Mouse (Mus musculus): ENCODE data around the gene Asb8.
A peak's percentile ranks its signal among the peaks of the same experiment; 100 is the strongest.

The Asb8 gene

DNA sequence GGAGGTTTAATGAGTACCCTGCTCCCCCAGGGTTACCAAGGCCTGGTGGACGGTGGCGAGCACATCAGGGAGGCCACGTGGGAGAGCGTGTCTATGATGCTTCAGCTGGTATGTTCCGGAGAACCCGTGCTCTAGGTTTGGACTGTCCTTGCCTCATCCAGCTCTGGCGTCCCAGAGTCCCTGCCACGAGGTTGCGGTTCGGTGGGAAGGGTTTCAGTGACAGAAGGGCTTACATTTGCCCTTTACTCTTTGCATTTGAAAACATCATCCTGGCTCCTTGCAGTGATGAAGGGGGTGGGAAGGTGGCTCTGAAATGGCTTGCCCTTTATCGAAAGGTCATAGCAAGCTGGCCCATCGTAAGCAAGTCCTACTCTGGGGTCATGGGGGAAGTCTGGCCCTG, 46.1 kb downstream of the Asb8 start:
- no peak for DNase-seq (ENCODE audit: low read depth in 1 of 2, low spot score in 2 of 2)

DNA sequence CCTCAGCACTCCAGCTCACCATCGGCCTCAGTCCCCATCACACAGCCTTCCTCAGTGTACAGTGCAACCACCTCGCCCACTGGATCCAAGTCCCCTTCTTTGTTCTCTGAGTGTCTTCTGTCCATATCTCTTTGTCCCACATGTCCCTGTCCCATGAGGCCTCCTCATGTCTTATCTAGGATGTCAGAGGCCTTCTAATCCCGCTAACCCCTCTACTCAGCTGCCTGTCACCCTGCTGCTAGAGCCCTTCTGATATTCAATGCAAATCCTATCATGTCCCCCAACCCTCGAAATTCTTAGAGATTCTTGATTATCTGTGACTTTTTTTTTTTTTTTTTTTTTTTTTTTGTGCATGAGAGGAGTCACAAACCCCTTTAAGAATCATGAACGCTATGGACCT, 49.1 kb downstream of the Asb8 start:
- DNase-seq (ENCODE audit: low read depth in 1 of 2, low spot score in 2 of 2), result no peak

DNA sequence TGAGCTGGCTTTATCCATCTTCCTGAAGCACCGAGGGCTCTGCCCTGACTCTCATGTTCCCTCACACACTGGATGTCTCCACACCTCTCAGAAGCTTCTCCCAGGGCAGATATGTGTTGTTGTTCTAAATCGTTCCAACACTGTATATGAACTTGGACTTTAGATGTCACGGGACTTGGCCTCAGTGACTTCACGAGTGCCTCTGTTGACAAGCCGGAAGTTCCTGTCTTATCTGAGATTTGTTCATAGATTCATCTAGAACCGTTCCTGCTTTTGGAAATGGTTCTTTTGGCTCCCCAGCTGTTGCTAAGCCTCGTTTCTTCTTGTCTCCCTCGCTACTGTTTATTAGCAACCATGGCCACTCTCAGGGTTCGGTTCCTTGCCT, 49.7 kb downstream of the Asb8 start:
- no peak for DNase-seq (ENCODE audit: low read depth in 1 of 2, low spot score in 2 of 2)

DNA sequence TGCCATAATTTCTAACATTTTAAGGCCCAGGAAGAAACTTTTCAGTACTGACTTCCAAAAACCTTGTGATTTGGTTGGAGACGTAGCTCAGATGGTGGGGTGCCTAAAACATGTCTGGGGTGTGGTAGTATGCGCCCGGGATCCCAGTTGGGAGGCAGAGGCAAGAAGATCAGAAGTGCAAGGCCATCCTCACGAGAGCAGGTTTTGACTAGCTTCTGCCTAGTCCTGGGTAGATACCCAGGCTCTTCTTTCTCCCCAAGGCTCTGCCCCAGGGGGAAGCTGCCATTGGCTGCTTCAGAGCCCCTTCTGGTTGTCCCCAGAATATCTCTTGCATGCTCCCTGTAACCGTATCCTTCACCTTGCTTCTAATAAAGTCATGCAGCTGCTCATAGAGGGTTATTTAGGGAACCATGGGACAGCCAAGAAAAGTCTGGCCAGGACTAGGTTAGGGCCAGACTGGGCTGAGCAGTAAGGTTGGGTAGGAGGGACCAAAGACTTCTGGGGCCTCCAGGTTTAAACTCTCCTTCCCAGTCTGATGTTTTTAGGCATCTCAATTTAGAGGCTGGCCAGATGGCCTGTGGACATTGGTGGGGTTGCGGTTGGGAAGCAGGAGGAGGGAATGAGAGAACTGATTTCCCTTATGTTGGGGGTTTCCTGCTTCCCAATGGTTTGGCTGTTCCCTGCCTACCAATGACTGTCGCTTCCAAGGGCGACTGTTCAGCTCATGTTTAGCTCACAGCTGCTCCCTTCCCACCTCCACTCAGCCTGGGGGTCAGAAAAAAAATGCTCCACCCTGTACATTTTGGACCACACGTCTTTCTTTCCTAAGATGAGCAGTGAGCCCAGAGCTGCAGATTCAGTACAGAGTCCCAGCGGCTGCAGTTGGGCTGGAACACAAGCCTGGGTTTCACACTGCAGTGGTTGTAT, 50.3 kb downstream of the Asb8 start:
- no peak for DNase-seq (ENCODE audit: low read depth in 1 of 2, low spot score in 2 of 2)

DNA sequence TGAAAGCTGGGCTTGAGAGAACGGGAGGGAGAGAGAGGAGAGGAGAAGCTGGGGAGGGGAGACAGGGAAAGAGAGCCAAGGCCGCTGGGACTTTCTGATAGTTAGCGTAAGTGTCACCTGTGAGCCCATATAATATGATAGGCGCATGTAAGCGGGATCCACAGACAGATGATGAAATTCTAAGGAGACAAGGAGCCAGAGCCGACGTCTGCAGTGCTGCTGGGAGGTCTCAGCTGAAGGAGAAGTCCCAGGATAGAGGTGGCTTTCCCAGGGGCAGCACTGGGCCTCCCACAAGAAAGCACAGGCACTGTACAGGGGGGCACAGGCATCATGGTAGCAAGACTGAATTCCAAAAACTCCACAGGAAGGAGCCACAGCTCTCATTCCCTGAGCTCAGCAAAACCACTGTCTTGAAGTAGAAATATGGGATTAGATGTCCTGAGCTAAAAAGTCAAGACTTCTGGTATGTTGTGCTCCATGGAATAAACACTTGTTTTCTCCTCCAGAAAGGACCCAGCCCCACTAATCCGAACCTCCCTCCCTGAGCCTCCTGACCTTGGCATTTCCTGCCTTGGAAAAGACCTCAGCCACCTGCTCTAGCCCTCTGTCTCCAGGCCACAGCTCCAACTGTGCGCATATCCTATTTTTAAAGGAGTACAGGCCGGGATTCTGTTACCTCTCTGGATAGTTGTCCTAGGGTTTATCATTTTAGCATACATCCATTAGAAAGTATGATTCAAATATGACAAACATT, 51.1 kb downstream of the Asb8 start:
- DNase-seq (ENCODE audit: low read depth in 1 of 2, low spot score in 2 of 2), result no peak

DNA sequence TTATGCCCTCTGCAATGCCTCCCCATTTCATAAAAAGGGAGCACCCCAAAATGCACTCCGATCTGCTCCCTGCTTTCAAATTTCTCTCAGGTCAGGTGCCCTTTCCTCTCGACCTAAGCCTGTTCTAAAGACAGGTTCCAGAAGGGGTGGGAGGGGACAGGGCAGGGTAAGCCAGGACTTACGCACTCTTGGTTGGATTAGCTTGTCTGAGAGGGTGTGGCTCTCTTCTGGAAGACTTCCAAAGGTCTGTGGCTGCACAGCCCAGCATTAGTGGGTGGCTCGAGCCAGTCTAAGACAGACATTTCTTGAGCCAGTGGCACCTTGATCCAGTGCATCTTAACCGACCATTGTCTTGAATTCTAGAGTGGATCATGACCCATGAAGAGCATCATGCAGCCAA, 53.6 kb downstream of the Asb8 start:
- no peak for DNase-seq (ENCODE audit: low read depth in 1 of 2, low spot score in 2 of 2)

DNA sequence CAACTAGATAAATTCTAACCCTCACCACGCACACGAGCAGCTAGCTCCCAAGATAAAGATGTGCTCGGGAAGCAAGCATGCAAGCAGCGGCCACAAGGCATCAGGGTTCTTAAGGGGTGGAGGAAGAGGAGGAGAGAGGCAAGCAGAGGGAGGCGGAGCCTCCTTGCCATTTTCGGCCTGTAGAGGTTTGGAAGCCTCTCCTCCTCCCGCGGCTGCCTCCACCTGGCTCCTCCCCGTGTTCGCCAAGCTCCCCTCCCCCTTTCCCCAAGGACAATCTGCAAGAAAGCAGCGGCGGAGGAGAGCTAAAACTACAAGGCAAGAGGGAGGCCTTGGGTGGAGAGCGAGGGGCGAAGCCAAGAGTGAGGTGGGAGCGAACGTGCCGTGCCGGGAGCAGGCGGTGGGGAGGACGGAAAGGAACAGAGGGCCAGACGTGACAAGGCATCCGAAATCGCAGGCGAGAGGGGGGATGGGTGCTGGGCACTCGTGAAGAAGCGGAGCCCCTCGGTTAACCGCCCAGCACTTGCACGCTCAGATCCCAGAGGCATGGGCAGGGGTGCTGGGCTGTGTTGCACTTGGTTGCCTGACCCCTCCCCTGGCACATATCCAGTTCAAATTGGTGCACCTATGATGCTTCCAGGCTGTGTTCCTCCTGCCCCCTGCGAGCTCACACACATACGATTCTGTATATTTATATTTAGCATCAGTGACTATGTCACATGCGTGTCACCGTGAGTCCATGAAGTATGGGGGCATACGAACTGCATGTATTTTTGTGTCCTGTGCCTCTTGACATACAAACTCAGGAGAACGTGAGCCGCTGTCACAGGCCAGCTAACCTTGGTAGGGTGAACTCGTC, 56.9 kb downstream of the Asb8 start:
- no peak for DNase-seq (ENCODE audit: low read depth in 1 of 2, low spot score in 2 of 2)

DNA sequence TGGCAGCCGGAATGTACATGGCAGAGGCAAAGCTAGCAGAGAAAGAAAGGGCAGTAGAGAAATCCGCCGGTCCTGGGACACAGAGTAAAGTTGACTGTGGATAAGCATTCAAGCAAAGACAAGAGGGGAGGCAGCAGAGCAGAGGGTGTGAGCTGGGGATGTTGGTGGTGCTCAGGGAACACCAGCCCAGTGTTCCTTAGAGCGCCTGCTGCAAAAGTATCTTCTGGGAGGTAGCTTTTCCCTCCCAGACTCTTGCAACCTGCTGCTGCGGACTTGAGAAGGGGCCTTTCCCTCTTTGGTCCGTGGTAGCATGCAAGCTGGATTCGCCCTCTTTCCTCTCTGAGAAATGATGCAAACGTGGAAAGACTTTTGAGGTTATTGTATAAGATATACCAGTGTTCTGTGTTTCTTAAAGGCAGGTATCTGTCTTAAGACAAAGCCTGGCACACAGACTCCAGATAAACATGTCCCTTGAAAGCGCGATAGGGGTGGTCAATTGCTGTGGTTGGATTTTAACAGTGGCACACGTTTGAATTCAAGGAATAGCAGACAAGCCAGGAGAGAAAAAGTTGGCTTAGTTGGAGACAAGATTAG, 57.6 kb downstream of the Asb8 start:
- no peak for DNase-seq (ENCODE audit: low read depth in 1 of 2, low spot score in 2 of 2)

DNA sequence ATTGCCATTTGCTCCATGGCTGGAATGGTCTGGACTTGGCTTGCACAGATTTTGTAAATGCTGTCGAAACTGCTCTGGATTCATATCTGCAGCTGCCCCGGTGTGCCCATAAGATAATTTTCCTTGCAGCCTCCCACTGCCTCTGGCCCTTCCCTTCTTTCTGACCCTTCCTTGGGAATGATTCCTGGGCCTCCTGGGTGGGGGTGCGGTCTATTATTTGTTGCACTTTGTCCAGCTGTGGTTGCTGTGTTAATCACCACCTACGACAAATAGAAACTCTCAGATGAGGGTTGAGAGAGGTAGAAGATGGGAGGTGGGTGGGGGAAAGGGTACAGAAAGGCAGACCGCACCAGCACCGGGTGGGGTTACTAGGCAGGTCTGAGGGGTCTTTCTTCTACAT, 58.2 kb downstream of the Asb8 start:
- DNase-seq (ENCODE audit: low read depth in 1 of 2, low spot score in 2 of 2), result no peak

DNA sequence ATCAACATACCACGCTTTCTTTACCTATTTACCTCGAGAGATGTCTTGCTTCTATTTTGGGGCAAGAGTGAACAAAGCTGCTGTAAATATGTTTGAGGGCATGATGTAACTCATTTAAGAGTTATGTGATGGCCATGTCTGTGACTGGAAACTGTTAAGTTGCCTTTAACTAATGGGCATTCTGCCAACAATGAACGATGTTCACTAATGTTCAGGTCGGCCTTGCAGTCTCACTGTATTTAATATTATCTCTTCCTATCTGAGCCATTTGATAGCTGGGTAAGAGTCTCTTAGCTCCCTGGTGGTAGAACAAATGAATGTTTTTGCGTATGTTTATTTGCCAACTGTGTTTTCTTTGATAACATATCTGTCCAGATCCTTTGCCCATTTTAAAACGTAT, 58.9 kb downstream of the Asb8 start:
- no peak for DNase-seq (ENCODE audit: low read depth in 1 of 2, low spot score in 2 of 2)

DNA sequence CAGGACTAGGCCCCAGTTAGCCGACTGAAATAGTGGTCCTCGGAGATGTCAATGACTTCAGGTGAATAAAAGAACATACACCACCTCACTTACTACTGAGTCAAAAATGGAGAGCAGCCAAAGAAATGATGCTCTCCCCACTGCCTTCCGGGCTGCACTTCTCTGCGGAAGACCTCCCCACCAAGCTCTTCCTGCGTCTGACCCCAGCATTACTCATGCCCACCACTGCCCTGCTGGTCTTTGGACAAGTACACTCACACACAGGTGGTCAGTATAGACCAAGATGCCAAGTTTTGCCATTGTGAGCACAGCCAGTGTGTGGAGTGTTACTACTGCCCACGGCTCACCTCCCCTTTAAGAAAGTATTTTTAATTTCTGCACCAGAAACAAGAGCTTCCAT, 63.0 kb downstream of the Asb8 start:
- DNase-seq (ENCODE audit: low read depth in 1 of 2, low spot score in 2 of 2), result no peak

DNA sequence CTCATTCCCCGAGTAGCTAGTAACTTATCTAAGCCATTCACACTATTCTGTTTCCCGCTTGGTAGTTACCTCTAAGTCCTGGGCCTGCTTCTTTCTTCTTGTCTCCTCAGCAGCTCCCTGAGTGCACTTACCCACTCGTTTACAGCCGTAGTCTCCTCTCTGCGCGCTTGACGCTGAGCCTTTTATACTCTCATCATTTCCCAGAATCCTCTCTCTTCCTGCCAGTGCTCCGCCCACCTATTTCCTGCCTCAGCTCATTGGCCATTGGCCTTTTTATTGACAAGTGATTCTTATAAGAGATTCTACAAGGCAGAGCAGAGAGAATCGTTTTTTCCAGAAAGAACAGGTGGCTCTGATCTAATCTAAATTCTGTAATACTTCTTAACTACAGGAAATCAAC, 66.9 kb downstream of the Asb8 start:
- no peak for DNase-seq (ENCODE audit: low read depth in 1 of 2, low spot score in 2 of 2)

DNA sequence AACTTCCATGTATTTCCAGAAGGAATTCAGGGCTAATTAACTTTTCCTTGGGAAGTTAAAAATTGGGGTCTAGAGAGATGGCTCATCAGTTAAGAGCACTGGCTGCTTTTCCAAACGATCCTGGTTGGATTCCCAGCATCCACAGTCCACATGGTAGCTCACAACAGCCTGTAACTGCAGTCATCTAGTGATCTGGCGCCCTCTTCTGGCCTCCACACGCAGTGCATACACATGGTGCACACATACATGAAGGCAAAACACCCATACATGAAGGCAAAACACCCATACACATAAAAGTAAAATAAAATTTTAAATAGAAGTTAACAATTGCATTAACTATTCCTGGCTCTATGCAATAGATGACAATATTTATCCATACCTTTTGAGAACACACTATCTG, 68.5 kb downstream of the Asb8 start:
- no peak for DNase-seq (ENCODE audit: low read depth in 1 of 2, low spot score in 2 of 2)

DNA sequence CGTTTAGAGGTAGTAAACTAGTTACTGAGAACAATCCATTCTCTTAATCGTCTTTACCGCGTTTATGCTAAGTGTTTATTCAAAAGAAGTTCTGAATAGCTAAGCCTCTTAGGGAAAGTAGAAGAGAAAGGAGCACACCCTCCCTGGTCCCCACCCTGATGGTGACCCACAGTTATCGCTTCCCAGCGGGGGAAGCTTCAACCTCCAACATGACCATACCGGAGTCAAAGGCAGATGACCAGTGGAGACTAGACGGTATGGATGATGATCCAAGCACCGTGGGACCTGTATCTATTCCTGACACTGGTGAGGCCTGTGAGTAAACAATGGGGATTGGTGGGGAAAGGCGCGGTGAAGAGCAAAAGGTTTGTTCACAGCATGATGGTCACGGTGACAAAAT, 70.5 kb downstream of the Asb8 start:
- DNase-seq (ENCODE audit: low read depth in 1 of 2, low spot score in 2 of 2), result no peak

DNA sequence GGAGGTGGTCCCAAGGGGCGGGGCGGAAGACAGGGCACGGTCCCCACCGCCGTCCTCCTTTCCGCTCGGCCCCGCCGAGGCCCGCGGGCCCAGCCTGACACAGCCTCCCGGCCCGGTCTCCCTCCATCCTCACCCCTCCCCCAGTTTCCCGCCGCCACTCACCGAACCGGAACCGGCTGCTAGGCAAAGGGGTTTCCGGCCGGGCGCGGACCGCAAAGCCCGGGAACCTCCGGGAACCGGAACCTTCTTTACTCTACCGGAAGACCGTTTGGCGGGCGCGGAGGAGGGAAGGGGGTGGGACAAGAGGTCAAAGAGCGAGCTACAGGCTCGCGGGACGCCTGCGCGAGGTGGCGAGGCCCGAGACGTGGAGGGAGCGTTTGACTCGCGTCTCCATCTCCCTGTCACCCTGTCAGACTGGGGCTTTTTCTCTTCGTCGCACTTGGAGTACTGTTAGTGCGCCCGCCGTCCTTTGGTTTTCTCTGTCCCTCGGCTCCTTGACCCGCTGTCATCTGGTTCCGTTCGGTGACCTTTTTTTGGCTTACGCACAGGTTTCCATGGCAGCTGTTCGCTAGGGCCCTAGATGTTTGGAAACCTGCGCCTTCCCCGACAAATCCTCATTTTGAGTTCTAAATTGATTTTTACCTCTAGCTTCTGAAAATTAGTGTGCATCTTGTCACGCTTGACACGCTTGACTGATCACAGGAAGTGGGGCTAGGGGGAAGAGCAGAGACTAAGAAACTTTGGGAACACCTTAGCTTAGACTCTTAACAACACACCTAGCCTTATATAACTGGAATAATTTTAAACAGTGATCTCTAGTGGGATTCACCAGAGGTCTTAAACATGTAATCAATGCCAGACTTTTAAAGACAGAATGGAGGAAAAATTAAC, 72.1 kb downstream of the Asb8 start, which contains the start of gene Senp1:
Gene Senp1, minus strand, starts transcription at position 624 of the 891 bp plus-strand sequence.
- DNase-seq (ENCODE audit: low read depth in 1 of 2, low spot score in 2 of 2), result peak; percentile 76 to 81

DNA sequence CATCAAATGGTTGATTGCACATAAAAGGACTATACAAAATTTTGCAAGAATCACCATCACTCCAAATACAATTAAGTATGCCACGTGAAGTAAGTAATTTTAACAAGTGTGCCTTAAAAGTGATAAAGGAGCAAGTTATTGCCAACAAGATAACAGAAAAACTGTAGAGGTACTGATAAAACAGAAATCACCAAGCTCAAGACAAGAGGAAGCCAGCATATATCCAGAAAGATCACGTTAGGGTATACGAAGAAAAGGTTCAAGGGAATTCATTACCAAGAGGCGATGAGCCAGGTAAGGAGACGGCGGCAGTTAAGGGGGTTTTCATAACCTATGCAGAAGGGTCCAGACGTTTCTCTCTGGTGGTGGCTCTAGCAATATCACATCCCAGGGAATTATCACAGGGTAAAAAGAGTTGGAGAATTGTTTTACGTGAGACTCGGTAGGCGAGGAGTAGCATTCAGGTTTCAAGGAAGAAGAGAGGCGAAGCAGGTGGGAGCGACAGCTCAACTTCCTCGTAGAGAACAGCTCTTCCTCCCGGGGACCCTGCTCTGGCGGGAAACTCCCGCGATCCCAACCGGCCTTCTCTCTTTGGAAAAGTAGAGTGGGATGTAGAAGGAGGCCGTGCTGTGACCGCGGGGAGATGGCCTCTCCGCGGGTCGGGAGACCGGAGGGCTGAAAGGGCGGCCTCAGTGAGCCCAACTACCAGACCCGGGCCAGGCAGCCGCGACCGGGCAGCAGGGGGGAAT, 72.9 kb downstream of the Asb8 start, which contains the start of gene Pfkm:
Gene Pfkm, plus strand, starts transcription at position 218 of the 749 bp plus-strand sequence.
- no peak for DNase-seq (ENCODE audit: low read depth in 1 of 2, low spot score in 2 of 2)

DNA sequence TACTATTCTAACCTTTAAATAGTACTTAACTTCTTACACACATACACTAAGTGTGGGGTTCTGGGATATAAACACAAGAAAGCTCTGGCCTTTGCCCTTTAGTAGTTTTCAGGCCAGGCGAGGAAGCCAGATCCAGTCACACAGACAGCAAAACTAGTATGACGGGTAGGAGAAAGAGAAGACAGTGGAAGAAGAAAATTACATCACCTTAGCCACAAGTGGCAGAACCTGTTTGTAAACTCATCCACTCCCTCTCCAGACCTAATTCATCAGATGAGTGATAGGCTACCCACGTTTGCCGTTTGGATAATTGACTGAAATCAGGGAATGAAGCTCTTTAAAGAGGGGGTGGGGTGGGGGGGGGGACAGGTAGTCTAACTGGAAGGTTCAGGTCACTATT, 73.6 kb downstream of the Asb8 start:
- DNase-seq (ENCODE audit: low read depth in 1 of 2, low spot score in 2 of 2), result no peak

DNA sequence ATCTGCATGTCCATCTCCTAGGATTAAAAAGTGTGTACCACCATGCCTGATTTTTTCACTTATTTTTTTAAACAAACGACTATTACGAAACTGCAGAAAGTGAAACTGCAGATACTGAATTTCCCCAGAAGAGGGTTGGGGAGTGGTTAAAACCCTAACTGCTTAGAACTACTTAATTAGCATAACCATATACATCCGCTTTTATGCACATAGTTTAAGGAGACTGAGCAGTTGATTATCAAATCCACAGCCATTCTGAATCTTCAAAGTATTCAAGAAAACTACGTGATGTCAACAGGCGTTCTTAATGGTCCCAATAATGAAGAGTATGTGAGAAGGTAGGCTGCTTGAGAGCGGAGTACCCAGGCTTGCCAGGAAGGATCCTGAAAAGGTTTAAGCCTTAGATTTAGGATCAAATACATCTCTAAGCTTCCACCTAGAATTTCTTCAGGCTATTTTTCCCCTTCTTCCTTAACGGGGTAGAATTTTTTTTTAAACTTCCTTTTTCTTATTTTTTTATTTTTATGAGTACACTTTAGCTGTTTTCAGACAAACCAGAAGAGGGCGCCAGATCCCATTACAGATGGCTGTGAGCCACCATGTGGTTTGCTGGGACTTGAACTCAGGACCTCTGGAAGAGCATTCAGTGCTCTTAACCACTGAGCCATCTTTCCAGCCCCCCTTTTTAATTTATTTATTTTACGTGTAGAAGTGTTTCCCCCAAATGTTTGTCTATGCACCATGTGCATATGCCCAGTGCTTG, 75.8 kb downstream of the Asb8 start:
- peak in 1 of 2 experiments; percentile 23 for DNase-seq (ENCODE audit: low read depth in 1 of 2, low spot score in 2 of 2)

DNA sequence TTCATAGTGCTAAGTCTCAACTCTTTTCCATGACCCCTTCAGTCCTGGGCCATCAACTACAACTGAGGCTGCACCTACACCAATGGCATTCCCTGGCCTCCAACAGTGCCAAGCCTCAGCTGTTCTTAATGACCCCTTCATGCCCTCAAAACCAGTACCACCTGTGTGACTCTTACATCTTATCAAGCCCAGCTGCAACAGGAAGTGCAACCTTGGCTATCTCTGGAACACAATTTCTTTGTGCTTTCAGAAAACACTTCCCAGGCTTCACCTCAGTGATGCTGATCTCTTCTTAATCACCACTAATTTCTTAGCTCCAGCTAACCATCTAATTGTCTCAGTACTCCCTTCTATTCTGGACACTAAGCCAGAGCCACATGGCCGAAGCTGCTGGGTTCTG, 76.5 kb downstream of the Asb8 start:
- no peak for DNase-seq (ENCODE audit: low read depth in 1 of 2, low spot score in 2 of 2)
